Mouse (Mus musculus) MN1 (cell line): ENCODE results near the gene Abr.

Source experiments
- DNase-seq: peaks from one replicate; pipeline ENCODE4 v3.0.0-alpha.2; 2016; ENCODE audit warnings: low spot score

Gene Abr

GRCm38 (mm10) chr11:76518125-76518524 lies 104.0 kb downstream of the Abr start:
- DNase-seq, result no peak

DNA sequence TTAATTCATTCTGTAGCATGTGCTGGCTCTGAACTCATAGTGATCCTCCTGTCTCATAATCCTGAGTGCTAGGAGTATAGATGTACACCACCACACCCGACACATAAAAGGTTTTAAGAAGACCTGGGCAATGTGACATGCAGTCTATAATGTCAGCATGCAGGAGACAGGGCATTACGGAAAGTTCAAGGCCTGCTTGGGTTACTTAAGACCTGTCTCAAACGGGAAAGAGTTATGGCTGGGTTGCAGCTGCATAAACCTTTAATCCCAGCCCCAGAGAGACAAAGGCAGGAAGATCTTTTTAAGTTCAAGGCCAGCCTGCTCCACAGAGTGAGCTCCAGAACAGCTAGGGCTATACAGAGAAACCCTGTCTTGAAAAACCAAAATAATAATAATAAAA lies 105.2 kb downstream of the Abr start:
- DNase-seq, result no peak

DNA sequence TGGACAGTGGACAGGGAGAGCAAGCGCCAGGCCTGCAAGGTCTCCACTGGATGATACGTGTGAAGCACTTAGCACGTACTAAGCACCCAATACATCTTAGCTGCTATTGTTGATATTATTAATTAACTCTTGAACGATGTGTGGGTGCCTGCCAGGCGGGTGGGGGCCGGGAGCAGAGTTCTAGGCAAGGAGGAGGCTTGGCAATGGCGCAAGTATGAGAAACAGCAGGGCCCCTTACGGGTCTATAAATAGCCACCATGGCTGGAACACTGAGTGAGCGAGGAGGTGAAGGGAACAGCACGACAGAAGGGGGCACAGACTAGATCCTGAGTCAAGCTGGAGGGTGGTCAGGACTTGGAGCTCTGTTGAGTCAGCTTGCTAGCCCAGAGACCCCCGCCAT lies 107.0 kb downstream of the Abr start:
- no peak for DNase-seq

- DNase-seq, result peak; percentile 60
Observed at GRCm38 (mm10) chr11:76510977-76511376, 111.1 kb downstream of the Abr start.

- peak; percentile 96 for DNase-seq
Observed at GRCm38 (mm10) chr11:76509751-76510723, 112.1 kb downstream of the Abr start.

DNA sequence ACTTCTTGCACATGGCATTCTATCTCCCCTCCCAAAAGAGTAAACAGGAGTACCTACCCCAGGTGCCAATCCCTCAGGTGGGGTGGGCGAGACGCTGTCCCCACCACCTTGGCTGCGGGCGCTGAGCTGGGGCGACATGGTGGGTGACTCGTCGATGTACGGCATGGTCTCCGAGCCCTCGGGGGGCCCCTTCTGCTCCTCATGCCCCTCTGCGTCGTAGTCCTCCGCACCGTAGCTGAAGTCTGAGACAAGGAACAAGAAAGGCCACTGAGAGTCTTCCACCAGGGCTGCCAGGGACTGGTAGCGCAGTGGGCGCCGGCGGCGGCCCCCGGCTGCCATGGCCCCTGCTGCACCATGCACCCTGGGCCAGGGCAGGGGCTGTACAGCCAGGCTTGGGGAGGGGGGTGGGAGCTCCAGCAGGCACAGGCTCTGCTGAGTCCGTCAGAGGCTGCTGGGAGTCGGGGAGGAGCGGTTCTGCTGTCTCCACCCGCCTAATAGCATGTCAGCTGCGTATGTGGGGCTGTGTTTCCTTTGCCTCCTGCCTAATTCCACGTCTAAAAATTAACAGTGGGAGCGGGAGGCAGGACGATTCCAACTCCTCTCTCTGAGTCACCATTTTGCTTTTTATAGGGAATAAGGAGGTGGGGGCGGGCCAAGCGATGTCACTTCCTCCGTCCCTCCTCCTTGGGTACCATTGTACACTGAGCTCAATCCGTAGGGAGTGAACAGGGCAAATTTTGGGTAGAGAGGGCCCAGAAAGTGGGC lies 113.1 kb downstream of the Abr start:
- peak; percentile 85 for DNase-seq

DNA sequence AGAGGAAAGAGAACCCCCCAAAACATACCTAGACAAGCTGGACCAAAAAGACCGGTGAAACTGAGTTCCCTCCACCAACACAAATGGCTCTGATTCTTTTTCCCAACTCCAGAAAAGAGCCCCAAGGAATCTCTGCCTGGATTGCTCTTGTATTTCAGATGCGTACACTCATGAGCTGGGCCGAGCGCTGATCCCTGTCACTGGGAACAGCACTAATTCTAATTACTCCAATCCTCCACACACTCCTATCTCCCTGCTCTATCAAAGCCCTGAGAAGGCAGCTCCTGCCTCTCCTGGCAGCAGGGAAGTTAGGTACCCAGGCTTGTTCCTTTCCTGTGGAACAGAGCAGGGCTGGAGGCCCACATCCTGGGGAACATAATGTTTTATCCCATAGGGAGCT lies 114.0 kb downstream of the Abr start:
- peak; percentile 40 for DNase-seq

GRCm38 (mm10) chr11:76507302-76508124 lies 114.6 kb downstream of the Abr start:
- peak; percentile 61 for DNase-seq

- DNase-seq, result peak; percentile 89
Observed at GRCm38 (mm10) chr11:76506514-76507228, 115.4 kb downstream of the Abr start.

DNA sequence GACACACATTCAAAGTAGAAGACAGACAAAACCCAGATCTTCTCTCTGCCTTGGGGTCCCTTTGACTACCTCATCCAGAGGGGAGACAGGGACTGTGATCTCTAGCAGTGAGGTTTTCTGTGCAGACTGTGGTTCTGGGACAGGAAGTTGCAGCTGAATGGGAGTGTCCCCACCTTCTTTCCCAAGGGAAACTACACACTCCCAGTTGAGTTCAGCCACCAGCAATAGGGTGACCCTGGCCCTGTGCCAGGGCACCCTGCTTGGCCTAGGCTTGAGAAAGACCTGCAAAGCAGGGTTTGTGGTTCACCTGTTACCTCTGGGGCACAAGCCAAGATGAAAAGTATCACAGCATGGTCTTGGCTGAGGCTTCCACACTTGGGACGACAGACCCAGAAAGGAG lies 117.0 kb downstream of the Abr start:
- no peak for DNase-seq

DNA sequence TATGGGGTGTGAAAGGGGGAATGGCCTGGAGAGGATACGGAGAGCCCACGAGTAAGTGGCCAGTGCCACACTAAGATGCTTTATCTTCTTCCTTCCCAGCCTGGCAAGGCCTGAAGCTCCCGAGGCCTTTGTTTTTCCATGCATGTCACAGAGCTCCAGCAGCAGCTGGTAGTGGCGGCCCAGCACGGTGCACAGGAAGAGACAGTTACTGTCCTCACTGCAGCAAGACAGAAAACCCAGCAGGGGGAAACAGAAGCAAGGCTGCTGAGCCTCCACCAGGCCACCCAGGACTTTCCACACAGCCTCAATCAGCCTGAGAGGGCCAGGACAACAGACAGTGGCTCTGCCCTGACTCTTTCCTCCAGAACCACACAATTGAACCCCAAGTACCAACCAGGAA lies 118.1 kb downstream of the Abr start:
- peak; percentile 48 for DNase-seq

DNA sequence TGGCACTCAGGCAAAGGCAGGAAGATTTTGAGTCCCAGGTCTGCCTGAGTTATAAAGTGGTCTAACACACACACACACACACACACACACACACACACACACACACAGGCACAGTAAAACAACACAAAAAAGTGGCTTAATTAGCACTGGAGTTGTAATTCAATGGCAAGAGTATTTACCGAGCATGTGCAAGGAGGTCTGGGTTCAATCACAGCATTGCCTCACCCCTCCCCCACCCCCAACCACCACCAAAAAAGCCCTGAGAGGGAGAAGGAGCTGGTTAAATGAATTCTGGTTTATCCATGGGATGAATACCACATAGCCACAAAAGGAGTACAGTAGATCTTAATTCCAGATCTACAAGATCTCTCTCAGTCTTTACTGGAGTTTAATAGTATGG lies 122.1 kb downstream of the Abr start:
- DNase-seq, result peak; percentile 53

- DNase-seq, result peak; percentile 65
Observed at GRCm38 (mm10) chr11:76499564-76499963, 122.5 kb downstream of the Abr start.

GRCm38 (mm10) chr11:76497769-76498152 lies 124.4 kb downstream of the Abr start:
- DNase-seq, result peak; percentile 86

DNA sequence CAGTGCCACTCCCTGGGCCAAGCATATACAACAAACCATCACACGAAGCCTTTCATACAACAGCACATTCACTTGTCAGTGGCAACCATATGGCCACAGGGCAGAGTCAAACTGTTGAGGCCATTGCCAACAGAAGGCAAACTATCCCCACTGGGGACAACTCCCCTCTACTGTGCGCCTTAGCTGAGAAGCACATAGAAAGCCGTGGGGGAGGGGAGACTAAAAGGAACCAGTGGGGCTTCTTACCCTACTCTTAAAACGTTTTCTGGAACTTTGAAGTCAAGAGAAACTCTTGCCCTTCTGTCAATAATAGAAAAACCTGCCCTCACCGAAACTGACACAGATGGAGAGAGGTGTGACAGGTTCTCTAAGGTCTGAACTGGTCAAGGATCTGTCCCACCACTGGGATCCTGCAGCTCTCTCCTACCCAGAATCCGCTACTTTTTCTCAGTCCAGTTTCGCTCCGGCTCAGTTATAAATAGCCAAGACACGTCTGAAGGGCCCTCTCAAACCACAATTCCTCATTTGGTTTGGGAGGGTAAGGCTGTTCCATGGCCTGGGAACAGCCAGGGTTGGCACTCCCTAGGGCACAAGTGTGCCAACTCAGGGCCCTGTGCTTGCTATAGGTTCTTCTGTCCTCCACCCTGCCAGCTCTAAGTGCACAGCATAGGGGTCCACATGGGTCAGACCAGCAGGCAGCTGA lies 124.9 kb downstream of the Abr start:
- DNase-seq, result no peak

DNA sequence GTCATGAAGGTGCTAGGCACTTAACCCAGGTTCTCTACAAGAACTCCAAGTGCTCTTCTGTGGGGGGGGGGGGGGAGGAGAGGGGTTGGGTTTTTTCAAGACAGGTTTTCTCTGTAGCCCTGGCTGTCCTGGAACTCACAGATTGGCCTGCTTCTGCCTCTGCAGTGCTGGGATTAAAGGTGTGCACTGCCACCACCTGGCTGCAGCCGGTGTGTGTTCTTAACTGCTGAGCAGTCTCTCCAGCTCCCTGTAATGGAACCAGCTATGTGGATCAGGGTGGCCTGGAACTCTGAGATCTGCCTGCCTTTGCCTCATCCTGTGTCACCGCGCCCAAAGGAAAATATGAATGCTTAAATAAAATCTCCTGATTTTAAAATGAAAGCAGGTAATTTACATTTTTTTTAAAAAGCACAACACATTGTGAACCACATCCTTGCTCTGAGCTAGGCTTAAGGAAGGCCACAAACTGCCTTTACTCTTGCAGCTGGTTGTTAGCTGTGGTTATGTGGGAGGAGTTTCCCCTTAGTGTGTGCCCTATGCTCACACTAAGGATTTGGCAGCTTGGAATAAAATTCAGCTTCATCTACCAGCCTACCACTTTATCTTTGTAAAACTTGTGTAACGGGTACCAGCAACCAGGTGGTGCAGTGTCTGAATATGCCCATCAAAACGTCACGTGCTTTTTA lies 125.9 kb downstream of the Abr start:
- peak; percentile 66 for DNase-seq

DNA sequence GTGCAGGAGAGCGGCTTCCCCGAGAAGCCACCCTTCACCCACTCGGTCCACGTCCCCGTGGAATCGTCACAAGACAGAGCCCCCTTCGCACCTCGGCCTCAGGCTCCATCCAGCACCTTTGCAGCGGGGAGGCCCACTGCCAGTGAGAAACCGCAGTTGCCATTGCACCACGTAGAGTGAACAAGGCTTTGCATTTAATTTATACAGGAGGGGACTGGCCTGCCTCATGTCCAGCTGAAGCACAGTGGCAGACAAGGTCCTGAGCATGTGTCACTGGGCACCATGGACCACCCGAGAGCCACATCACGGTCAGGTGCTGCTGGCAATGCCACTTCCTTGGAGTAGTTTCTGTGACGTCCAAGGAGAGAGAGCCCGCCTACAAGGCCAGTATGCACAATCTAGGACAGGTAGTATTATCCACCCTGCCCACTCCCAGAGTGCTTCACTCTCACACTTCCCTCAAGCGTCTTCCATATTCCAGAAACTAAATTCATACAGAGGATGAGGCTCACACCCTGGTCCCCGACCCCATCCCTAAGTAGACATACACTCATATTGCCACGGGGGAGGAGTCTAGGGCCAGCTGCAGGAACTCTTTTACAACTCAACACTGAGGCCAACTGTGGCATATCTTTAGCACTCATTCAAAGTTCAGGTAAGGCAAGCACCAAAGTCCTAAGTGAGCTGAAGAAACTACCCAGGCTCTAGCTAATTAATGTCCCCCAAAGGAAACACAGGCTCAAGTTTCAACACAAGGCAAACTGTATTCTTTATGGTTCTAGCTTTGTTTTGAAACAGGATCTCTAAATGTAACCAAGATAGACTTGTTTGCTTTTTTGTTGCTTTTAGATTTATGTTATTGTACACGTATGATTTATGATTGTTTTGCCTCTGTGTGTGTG lies 126.7 kb downstream of the Abr start:
- DNase-seq, result no peak

DNA sequence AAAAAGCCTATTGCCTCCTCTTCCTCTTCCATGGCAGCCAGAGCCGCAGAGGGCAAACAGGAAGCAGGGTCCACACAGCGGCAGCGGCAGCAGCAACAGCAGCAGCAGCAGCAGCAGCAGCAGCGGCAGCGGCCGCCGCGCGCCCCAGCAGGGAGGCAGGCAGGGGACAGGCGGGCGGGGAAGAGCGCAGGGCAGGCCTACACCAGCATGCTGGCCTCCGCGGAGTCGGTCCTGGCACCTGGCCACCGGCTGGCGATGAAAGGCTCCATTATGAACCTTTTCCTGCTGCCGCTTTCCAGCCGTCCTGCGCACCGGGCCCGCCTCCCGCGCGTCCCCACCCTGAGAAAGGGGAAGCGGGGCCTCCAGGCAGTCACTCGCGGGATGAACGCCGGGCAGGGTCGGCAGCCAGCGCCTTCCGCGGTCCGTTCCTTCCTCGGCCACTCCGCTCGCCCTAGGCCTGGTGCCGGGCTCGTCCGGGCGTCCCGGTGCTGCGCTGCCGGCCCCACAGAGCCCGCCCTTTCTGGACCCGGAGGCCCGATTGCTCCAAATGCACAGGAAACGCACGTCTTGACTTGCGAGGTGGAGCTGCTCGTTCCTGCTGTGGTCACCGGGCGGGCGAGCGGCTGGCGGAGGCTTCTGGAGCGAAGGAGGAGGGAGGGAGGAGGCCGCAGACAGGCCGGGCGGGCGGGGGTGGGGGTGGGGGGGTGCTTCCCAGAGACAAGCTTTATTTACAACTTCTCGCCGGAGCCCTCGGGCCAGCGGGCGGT lies 127.6 kb downstream of the Abr start:
- DNase-seq, result peak; percentile 90
